Mouse (Mus musculus) limb, embryonic 13.5 days (tissue): ENCODE measurements around the gene Rin1. TPM values are rescaled to one million over a fixed set of nuclear protein-coding genes. Genes with fewer than 3 reads are reported as not detected.
"Not testable (repeated sequence)": the region's sequence is repeated elsewhere in the genome, so short reads cannot be mapped to it uniquely, and the experiment has no call there.

Experiments used
- ATAC-seq: fragments of 200-750 bp; cut with Nextera tagmentation; 2 replicates; pipeline ENCODE4 v1.8.0; 2017; ENCODE audit warnings: low read depth, moderate number of reproducible peaks, moderate TSS enrichment; ENCODE audit not compliant: low FRiP score
- H3K27ac ChIP-seq: fragments of 300-500 bp; sonication (generic); 2 replicates; pipeline ENCODE4 v1.5.1; 2015; ENCODE audit warnings: inconsistent platforms, mild to moderate bottlenecking, moderate library complexity
- H3K27me3 ChIP-seq: fragments of 300-500 bp; sonication (generic); 2 replicates; pipeline ENCODE4 v1.6.1; 2015; ENCODE audit warnings: mild to moderate bottlenecking, inconsistent platforms
- H3K36me3 ChIP-seq: fragments of 300-500 bp; sonication (generic); 2 replicates; pipeline ENCODE4 v1.6.1; 2015; ENCODE audit warnings: inconsistent platforms, mild to moderate bottlenecking, moderate library complexity
- H3K4me1 ChIP-seq: fragments of 300-500 bp; sonication (generic); 2 replicates; pipeline ENCODE4 v1.6.1; 2015; ENCODE audit warnings: inconsistent platforms
- H3K4me2 ChIP-seq: fragments of 300-500 bp; sonication (generic); replicated peaks from 2 replicates; pipeline ENCODE4 v1.6.1; 2015; ENCODE audit warnings: inconsistent platforms, mild to moderate bottlenecking, moderate library complexity
- H3K4me3 ChIP-seq: fragments of 300-500 bp; sonication (generic); 2 replicates; pipeline ENCODE4 v1.5.1; 2015; ENCODE audit warnings: moderate library complexity, mild to moderate bottlenecking, inconsistent platforms
- H3K9ac ChIP-seq: fragments of 300-500 bp; sonication (generic); 2 replicates; pipeline ENCODE4 v1.6.1; 2015; ENCODE audit warnings: mild to moderate bottlenecking, inconsistent platforms
- H3K9me3 ChIP-seq: fragments of 300-500 bp; sonication (generic); 2 replicates; pipeline ENCODE4 v1.6.1; 2016; ENCODE audit warnings: inconsistent platforms
- WGBS: fragments of 180-500 bp; shearing (Covaris S2); methylation state at CpG from one replicate; pipeline ENCODE4 v1.1.7; 2015; 5-methylcytosine and 5-hydroxymethylcytosine counted together
- polyA plus RNA-seq: library from polyadenylated mRNA; unstranded; fragments of >200 nt; fragmentation: Nextera tagmentation; extraction: Ambion mirVana; gene quantifications from 2 replicates; pipeline ENCODE4 v1.2.1, GENCODE M21; 2015

The Rin1 gene
- 1.4 and 1.7 TPM in 2 replicates for polyA plus RNA-seq

- Histone ChIP-seq H3K4me2 (peak within 1 kb of the TSS; percentile 47), H3K36me3 (peaks cover 43% of the 10 kb centered on the region), H3K4me1 (peaks cover 25% of the 10 kb centered on the region), H3K4me3 (peak within 1 kb of the TSS; percentile 24), H3K9ac (peak within 1 kb of the TSS; percentile 50), H3K27ac (no peak within 1 kb of the TSS), H3K27me3 (peaks cover 60% of the 10 kb centered on the region), H3K9me3 (no peaks in the 10 kb centered on the region)
- no peak for ATAC-seq
- 15% methylated on average over 14 of the region's 14 CpGs for WGBS
Measured at GRCm38 (mm10) chr19:5050047-5050905, at the start of gene Rin1. Gene Rin1, plus strand, starts transcription at chr19:5050481.

DNA sequence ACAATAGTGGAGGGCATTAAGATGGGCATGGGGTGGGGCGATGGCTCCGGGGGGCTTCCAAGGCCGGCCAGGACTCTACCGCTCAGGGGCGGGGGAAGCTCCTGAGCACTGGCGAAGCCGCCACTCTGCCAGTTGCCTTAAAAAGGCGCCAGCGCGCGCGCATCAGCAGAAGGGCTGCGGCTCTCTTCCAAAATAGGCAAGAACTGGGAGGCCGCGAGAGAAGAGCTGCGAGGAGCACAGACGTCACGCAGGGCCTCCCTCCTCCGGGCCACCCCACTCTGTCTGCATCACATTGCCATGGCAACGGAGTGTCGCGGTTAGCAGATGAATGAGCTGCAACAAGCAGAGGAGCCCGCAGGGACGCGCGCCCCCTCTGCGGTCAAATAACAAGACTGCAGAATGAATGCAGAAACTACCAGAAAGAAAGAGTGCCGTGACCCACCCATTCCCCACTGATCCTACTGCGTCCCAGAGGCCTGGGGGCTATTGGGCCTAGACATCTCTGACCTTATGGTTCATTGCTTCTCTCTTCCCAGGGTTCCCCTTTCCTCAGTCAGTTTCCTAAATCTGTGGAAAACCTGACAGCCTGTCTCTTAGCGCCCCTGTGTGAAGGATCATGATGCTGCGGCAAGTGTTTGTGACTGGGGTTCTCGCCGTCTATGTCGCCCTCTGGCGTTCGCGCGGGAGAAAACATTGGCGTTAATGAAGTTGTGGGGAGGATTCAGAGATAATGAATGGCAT lies 48.4 kb upstream of the Rin1 start:
- ATAC-seq, result peak; percentile 89
- H3K4me1 ChIP-seq, result peaks cover 8% of the 10 kb centered on the region
- H3K4me2 ChIP-seq, result peak overlapping the region; percentile 67
- no peaks in the 10 kb centered on the region for H3K36me3 ChIP-seq
- under 1% methylated on average over 39 of the region's 39 CpGs for WGBS
- H3K9ac ChIP-seq, result peak overlapping the region; percentile 55; the same call in 1 of the 2 replicates
- no peaks in the 10 kb centered on the region for H3K9me3 ChIP-seq
- H3K4me3 ChIP-seq, result peak overlapping the region; percentile 34
- peaks cover 20% of the 10 kb centered on the region for H3K27me3 ChIP-seq
- peak overlapping the region; percentile 17; the same call in 1 of the 2 replicates for H3K27ac ChIP-seq

DNA sequence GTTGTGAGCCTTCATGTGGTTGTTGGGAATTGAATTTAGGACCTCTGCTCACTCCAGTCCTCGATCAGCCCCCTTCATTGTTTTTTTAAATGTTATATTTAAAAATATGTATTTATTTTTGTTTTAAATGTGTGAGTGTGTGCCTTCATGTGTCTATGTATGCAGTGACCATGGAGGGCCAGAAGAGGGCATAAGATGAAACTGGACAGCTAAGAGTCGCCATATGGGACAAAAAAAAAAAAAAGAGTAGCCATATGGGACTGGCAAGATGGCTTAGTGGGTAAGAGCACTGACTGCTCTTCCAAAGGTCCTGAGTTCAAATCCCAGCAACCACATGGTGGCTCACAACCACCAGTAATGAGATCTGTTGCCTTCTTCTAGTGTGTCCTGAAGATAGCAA lies 46.6 kb upstream of the Rin1 start:
- H3K4me1 ChIP-seq, H3K9me3 ChIP-seq, H3K9ac ChIP-seq, ATAC-seq, H3K4me2 ChIP-seq, H3K4me3 ChIP-seq, H3K27ac ChIP-seq, H3K36me3 ChIP-seq: not testable (repeated sequence)
- 55% methylated on average over 2 of the region's 2 CpGs for WGBS
- peaks cover 20% of the 10 kb centered on the region for H3K27me3 ChIP-seq

- H3K36me3 ChIP-seq, result no peaks in the 10 kb centered on the region
- H3K4me2 ChIP-seq, result no peak overlapping the region
- peaks cover 8% of the 10 kb centered on the region for H3K4me1 ChIP-seq
- H3K4me3 ChIP-seq, result no peak overlapping the region
- H3K9me3 ChIP-seq, result no peaks in the 10 kb centered on the region
- H3K9ac ChIP-seq, result no peak overlapping the region
- H3K27ac ChIP-seq, result no peak overlapping the region
- 68% methylated on average over 4 of the region's 4 CpGs for WGBS
- H3K27me3 ChIP-seq, result peaks cover 14% of the 10 kb centered on the region; the same call in 1 of the 2 replicates
- ATAC-seq, result no peak
Measured at GRCm38 (mm10) chr19:5004925-5005324, 45.4 kb upstream of the Rin1 start.

- Histone ChIP-seq H3K4me3 (no peak overlapping the region), H3K36me3 (no peaks in the 10 kb centered on the region), H3K27me3 (no peaks in the 10 kb centered on the region), H3K9ac (no peak overlapping the region), H3K9me3 (no peaks in the 10 kb centered on the region), H3K4me1 (peaks cover 11% of the 10 kb centered on the region), H3K27ac (no peak overlapping the region), H3K4me2 (no peak overlapping the region)
- 59% methylated on average over 8 of the region's 8 CpGs for WGBS
- ATAC-seq, result no peak
Measured at GRCm38 (mm10) chr19:5013138-5013537, 37.1 kb upstream of the Rin1 start.

DNA sequence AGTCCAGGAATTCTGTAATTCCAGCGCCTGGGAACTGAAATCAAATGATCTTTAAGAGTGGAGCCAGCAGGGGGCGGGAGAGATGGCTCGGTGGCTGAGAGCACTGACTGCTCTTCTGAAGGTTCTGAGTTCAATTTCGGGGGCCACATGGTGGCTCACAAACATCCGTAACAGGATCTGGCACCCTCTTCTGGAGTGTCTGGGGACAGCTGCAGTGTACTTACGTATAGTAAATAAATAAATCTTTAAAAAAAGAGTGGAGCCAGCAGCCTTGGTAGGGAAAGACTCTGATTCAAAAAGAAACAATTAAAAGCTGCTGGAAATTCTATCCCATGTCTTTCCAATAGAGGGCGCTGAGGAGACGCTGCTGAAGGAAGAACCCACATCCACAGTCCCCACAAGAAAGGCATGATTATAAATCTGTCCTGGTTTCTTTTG lies 35.3 kb upstream of the Rin1 start:
- no peaks in the 10 kb centered on the region for H3K9me3 ChIP-seq
- no peaks in the 10 kb centered on the region for H3K27me3 ChIP-seq
- no peaks in the 10 kb centered on the region for H3K36me3 ChIP-seq
- no peak overlapping the region for H3K4me2 ChIP-seq
- no peak overlapping the region for H3K4me3 ChIP-seq
- no peak overlapping the region for H3K9ac ChIP-seq
- H3K27ac ChIP-seq, result no peak overlapping the region
- WGBS, result 22% methylated on average over 8 of the region's 8 CpGs
- H3K4me1 ChIP-seq, result peaks cover 11% of the 10 kb centered on the region
- no peak for ATAC-seq

DNA sequence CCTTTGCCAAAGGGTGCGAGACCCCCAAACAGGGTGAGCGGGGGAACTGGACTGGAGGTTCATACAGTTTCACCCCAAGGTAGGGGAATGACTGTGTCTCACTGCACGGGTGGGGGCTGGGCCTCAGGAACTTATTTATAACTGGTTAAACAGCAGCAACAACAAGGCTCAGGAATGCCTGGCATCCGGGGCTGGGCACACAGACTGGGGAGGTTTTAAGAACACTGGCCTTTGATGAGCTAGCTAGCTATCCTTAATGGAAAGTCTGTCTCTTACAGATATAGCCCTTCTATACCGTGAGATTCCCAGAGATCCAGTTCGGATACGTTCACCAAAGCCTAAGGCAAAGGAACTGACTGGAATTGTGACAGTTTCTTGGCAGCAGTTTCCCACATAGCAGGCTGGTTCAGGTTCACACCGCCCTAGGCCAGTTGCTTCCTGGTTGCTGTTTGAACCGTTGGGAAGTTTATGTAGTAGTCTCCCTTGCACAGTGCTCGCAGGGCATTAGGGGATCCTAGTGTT lies 34.0 kb upstream of the Rin1 start:
- peaks cover 11% of the 10 kb centered on the region for H3K4me1 ChIP-seq
- H3K36me3 ChIP-seq, result no peaks in the 10 kb centered on the region
- H3K4me3 ChIP-seq, result no peak overlapping the region
- 30% methylated on average over 10 of the region's 10 CpGs for WGBS
- H3K27ac ChIP-seq, result peak overlapping the region; percentile 58; the same call in 1 of the 2 replicates
- H3K27me3 ChIP-seq, result no peaks in the 10 kb centered on the region
- no peaks in the 10 kb centered on the region for H3K9me3 ChIP-seq
- H3K4me2 ChIP-seq, result peak overlapping the region; percentile 27
- peak overlapping the region; percentile 13; the same call in 1 of the 2 replicates for H3K9ac ChIP-seq
- ATAC-seq, result peak; percentile 60; the same call in 1 of the 2 replicates

- H3K9ac ChIP-seq, result peak overlapping the region; percentile 13; the same call in 1 of the 2 replicates
- no peaks in the 10 kb centered on the region for H3K27me3 ChIP-seq
- peak overlapping the region; percentile 27 for H3K4me2 ChIP-seq
- H3K27ac ChIP-seq, result peak overlapping the region; percentile 58; the same call in 1 of the 2 replicates
- no peaks in the 10 kb centered on the region for H3K36me3 ChIP-seq
- H3K9me3 ChIP-seq, result no peaks in the 10 kb centered on the region
- no peak for ATAC-seq
- 20% methylated on average over 12 of the region's 12 CpGs for WGBS
- H3K4me3 ChIP-seq, result no peak overlapping the region
- peaks cover 11% of the 10 kb centered on the region for H3K4me1 ChIP-seq
Measured at GRCm38 (mm10) chr19:5016782-5017181, 33.5 kb upstream of the Rin1 start.

DNA sequence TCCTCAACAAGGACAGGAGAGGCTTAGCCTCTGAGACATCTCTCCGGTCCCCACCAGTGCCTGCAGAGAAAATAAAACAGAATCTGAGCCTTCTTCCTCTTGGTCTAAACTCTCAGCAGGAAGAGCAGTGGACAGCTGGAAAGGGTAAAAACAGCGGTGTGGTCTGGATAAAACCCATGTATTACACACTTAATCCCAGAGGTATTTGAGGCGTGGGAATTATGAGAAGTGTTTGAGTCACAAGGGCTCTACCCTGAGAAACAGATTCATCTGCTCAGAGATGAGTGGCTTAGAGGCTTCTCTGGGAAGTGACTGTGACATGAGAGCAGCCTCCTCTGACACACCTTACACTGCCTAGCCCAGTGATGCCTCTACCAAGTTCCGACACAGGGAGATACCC lies 32.7 kb upstream of the Rin1 start:
- H3K9ac ChIP-seq, result no peak overlapping the region
- 81% methylated on average over 4 of the region's 4 CpGs for WGBS
- no peak overlapping the region for H3K4me3 ChIP-seq
- H3K27me3 ChIP-seq, result no peaks in the 10 kb centered on the region
- no peaks in the 10 kb centered on the region for H3K9me3 ChIP-seq
- H3K36me3 ChIP-seq, result no peaks in the 10 kb centered on the region
- no peak overlapping the region for H3K27ac ChIP-seq
- 0 out of 2 replicates have a peak, but pooled peaks have one; percentile 20 for ATAC-seq
- H3K4me1 ChIP-seq, result peaks cover 11% of the 10 kb centered on the region
- no peak overlapping the region for H3K4me2 ChIP-seq

DNA sequence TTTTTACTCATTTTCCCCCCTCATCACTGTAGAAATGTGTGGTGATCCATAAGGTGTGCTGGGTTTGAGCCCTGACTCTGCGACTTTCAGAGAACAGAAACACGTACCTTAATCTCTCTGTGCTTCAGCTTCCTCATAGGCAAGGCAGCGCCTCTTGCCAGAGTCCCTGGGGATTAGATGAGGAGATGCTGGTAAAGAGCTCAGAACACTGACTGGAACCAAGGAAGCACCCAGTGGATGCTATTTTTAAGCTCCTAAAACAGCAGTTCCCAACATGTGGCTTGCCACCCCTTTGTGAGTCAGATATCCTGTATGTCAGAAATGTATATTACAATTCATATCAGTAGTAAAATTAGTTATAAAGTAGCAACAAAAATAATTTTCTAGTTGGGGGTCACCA lies 32.1 kb upstream of the Rin1 start:
- no peaks in the 10 kb centered on the region for H3K36me3 ChIP-seq
- H3K27ac ChIP-seq, result no peak overlapping the region
- peaks cover 11% of the 10 kb centered on the region for H3K4me1 ChIP-seq
- ATAC-seq, result no peak
- H3K4me2 ChIP-seq, result no peak overlapping the region
- no peak overlapping the region for H3K9ac ChIP-seq
- no peaks in the 10 kb centered on the region for H3K9me3 ChIP-seq
- H3K4me3 ChIP-seq, result no peak overlapping the region
- H3K27me3 ChIP-seq, result no peaks in the 10 kb centered on the region
- WGBS, result 77% methylated on average over 3 of the region's 3 CpGs

DNA sequence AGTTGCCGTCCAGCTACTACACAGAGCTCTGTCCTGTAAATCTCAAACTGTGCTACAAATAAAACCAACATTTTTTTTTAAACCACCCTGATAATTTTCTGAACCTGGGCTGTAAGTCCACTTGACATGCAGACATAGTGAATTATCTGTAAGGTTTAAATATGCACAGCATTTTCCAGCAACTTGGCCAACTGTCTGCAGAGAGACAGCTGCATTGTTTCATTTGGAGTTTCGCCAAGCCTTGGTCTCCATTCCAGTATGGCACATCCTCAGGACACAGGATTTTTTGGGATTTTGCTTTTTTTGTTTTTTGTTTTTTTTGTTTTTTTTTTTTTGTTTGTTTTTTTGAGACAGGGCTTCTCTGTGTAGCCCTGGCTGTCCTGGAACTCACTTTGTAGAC lies 28.9 kb upstream of the Rin1 start:
- Histone ChIP-seq H3K4me3 (no peak overlapping the region), H3K4me1 (peaks cover 11% of the 10 kb centered on the region), H3K4me2 (no peak overlapping the region), H3K36me3 (no peaks in the 10 kb centered on the region; the same call in 1 of the 2 replicates), H3K9me3 (no peaks in the 10 kb centered on the region), H3K27me3 (no peaks in the 10 kb centered on the region), H3K9ac (no peak overlapping the region), H3K27ac (no peak overlapping the region)
- ATAC-seq, result no peak
- 83% methylated on average over 2 of the region's 2 CpGs for whole genome bisulfite sequencing
